Mouse (Mus musculus) brain, adult 2 months (tissue): ENCODE measurements around the gene Zfp58.
"Not testable (repeated sequence)": the region's sequence is repeated elsewhere in the genome, so short reads cannot be mapped to it uniquely, and the experiment has no call there.

Experiments
- DNase-seq: peaks from one replicate; pipeline ENCODE4 v3.0.0; 2011; ENCODE audit warnings: low read depth, low spot score

The Zfp58 gene

DNA sequence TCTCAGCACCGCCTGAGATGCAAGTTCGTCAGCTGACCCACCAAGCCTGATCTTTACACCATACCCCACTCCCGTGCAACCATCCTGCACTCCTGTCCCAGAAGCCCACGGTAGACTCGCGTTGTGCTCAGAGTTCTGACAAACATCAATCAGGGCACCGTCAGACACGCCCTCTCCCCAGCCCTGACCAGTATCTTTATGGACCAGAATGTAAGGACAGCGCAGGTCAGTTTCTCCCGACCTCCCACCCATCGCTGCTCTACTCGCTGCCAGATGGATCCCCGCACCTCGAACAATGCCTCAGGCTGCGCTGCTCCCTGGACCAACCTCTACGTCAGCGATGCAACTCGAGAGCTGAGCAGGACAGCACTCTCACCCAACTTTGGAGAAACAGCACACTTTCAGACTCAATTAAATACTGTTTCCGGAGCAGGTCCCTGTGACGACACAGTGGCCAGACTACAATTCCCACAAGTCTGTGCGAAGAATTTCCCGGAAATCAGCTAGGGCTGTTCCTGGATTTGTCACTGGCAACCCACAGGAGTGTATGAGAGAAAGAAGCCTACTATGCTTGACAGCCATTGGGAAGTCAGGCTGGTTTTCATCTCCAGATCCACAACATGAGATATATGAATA is at the start of gene Zfp58:
Gene Zfp58, minus strand, starts transcription at position 472 of the 636 bp plus-strand sequence.
- DNase-seq = peak; percentile 97

DNA sequence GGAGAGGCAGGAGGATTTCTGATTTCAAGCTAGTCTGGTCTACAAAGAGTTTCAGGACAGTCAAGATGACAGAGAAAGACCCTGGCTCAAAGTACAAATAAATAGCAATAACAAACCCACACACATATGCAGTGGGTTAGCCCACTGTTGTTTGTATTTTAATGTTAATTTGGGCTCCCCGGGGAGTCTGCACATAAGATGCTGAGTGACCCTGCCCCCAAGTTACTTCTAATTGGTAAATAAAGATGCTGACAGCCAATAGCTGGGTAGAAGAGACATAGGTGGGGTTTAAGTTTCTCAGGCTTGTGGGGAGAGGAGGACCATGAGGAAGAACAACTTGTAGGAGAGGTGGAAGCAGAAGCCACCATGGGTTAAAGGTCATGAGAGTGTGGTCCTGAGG is 45.6 kb upstream of the Zfp58 start:
- no peak for DNase-seq

DNA sequence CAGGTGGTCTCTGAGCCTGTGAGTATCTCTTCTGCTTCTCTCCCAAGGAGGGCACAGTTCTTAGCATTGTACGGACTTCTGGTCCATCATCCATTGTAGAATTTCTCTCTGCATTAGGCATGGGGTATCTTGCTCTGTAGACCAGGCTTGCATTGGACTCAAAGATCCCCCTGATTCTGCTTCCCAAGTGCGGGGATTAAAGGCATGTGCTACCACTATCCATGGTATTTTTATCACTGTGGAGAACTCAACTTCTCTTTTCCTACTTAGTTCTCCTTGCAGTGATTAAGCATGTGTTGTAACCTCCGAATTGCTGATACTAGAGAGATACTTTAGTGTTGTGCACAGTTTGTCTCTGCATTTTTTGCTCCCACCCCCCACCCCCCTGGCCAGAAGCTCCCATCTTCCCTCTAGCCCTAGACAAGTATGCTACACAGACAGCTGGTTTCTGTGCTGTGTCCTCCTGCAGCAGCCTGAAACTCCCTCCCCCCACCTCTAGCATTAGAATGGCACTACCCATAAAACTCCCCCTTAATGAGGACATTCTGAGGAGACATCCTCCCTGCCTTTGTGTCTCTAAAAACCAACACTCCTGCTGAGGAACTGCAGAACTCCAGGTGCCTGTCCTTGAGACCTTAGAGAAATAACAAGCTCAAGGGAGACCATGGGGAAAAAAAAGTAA is 26.8 kb upstream of the Zfp58 start:
- DNase-seq = no peak

DNA sequence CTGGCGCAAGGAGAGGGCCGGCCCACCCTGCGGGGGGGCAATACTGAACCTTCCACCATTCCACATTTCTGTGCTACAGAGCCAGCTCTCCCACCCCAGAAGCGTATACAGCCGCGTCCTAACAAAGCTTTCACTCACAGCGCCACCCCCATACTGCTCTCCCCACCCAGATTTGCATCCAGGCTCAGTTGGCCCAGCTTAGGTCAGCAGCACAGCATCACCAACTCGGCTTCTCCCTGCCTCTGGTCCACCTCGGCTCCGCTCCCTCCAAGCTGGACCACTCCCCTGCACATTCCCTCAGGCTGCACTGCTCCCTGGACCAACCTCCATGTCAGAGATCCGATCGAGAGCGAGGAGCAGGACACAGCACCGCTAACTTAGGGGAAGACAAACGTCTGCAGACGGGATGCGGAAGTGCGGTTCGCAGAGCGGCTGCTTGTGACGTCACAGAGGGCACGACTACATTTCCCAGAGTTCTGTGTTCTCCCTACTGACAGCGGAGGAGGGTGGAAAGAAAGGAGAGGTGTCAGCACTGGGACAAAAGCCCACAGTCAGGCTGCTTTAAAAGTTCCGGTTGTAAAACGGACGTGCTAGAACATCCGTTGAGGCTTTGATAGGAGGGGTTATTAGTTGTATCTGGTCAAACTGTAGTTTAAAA is 25.5 kb upstream of the Zfp58 start, which contains the start of the genes Gm26965 and Zfp87:
Gene Gm26965, minus strand, starts transcription at position 399 of the 658 bp plus-strand sequence.
Gene Zfp87, minus strand, starts transcription at position 425 of the 658 bp plus-strand sequence.
- peak; percentile 98 for DNase-seq

- no peak for DNase-seq
These were observed 553 bp upstream of the Zfp58 start for GRCm38 (mm10) chr13:67500908-67501307.

GRCm38 (mm10) chr13:67495631-67496030 is 4.7 kb downstream of the Zfp58 start:
- no peak for DNase-seq

GRCm38 (mm10) chr13:67484424-67484811 is 15.9 kb downstream of the Zfp58 start:
- DNase-seq = no peak

GRCm38 (mm10) chr13:67483625-67484423 is 16.5 kb downstream of the Zfp58 start, which contains the start of gene Zfp874b:
TSS of gene Zfp874b (minus strand) at chr13:67484258.
- DNase-seq = peak; percentile 98

DNA sequence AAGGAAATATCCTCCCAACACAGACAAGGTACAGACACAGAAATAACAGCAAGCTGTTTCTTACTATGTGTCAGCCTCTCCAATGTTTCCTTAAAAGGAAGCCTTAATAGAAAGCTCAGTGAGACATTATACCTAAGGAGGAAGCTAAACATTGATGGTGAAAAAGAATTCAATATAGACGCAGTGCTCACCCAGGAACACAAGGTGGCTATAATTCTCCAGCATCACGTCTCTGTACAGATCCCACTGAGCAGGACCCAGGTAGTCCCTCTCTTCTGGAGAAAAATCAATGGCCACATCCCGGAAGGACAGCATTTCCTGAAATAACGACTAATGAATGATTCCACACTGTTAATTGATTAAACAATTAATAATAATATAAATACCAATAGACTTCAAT is 18.8 kb downstream of the Zfp58 start:
- DNase-seq = peak; percentile 4

DNA sequence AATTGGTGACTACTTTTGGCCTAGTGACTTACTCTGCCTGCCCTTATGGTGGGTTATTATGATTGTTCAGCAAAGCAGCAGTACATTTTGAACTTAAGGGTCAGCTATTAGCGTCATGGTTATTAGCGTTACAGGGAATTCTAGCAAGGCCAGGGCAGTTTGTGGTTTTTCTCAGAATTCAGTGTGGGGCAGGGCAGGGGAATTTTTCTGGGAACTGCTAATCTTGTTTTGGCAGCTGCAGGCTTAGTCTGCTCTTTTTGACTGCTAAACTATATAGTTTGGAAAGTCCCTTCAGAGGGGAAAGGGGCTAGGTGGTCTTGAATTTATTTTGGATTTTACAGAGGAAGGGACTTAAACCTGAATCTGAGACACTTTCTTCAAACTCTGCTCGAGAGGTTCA is 31.1 kb downstream of the Zfp58 start:
- no peak for DNase-seq

GRCm38 (mm10) chr13:67463506-67464185 is 36.7 kb downstream of the Zfp58 start:
- not testable (repeated sequence) for DNase-seq

DNA sequence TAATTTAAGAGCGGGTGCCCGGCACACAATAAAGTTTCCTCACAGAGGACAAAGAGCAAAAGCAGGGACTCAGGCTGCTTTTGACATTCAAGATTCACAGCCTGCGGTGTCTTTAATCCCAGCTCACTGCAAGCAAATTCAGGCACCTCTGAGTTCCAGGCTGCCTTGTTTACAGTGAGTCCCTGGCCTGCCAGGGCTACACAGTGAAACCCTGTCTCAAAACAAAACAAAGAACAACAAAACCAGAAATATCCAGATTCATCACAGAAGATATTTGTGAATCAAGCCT is 48.4 kb downstream of the Zfp58 start:
- peak; percentile 19 for DNase-seq

- peak; percentile 98 for DNase-seq
These were observed 49.0 kb downstream of the Zfp58 start, which contains the start of gene Zfp874a for GRCm38 (mm10) chr13:67451172-67452020. TSS of gene Zfp874a (minus strand) at chr13:67451624.
